Mouse (Mus musculus) ES-Bruce4 (cell line): ENCODE data around the gene Scrt2. TPM values are rescaled to one million over a fixed set of nuclear protein-coding genes. Genes with fewer than 3 reads are reported as not detected.
A peak's percentile ranks its signal among the peaks of the same experiment; 100 is the strongest.

Experiments used
- H3K27ac ChIP-seq: 2 replicates; pipeline ENCODE4 v1.5.1; 2012; ENCODE audit warnings: low read length, inconsistent platforms; ENCODE audit not compliant: insufficient read depth
- H3K27me3 ChIP-seq: 2 replicates; pipeline ENCODE4 v1.6.1; 2012; ENCODE audit warnings: mild to moderate bottlenecking, low read length, inconsistent platforms; ENCODE audit not compliant: control insufficient read depth, poor library complexity, insufficient read depth, severe bottlenecking
- H3K36me3 ChIP-seq: 2 replicates; pipeline ENCODE4 v1.6.1; 2012; ENCODE audit warnings: inconsistent platforms, mild to moderate bottlenecking, low read length, moderate library complexity; ENCODE audit not compliant: control insufficient read depth, poor library complexity, insufficient read depth, severe bottlenecking
- H3K4me1 ChIP-seq: one replicate; pipeline ENCODE4 v1.8.1; 2011; ENCODE audit warnings: low read length; ENCODE audit not compliant: control insufficient read depth, insufficient read depth
- H3K4me3 ChIP-seq: 2 replicates; pipeline ENCODE4 v1.5.1; 2011; ENCODE audit warnings: low read depth, mild to moderate bottlenecking, low read length
- H3K9ac ChIP-seq: 2 replicates; pipeline ENCODE4 v1.6.1; 2012; ENCODE audit warnings: low read depth, mild to moderate bottlenecking, inconsistent platforms; ENCODE audit not compliant: poor library complexity, severe bottlenecking
- H3K9me3 ChIP-seq: replicated peaks from 2 replicates; pipeline ENCODE4 v1.6.1; 2012; ENCODE audit warnings: mild to moderate bottlenecking, low read length, inconsistent platforms; ENCODE audit not compliant: control insufficient read depth, poor library complexity, insufficient read depth, severe bottlenecking
- CTCF ChIP-seq: IDR thresholded peaks from one replicate; pipeline ENCODE4 v1.8.1; 2011; ENCODE audit warnings: low read depth, low read length
- EP300 ChIP-seq: IDR thresholded peaks from 2 replicates; pipeline ENCODE4 v1.6.1; 2011; ENCODE audit warnings: low read depth, low read length; ENCODE audit not compliant: insufficient read depth
- POLR2A ChIP-seq: IDR thresholded peaks from one replicate; pipeline ENCODE4 v1.8.1; 2011; ENCODE audit warnings: low read length; ENCODE audit not compliant: insufficient read depth
- polyA plus RNA-seq: library from polyadenylated mRNA; stranded (reverse); fragments of >200 nt; gene quantifications from 2 replicates; pipeline ENCODE4 v1.2.4, GENCODE M21; 2011; ENCODE audit warnings: low read depth; ENCODE audit not compliant: missing spikeins, insufficient read depth, insufficient read length

Gene Scrt2
- polyA plus RNA-seq, 1 experiment = 0.18 TPM

DNA sequence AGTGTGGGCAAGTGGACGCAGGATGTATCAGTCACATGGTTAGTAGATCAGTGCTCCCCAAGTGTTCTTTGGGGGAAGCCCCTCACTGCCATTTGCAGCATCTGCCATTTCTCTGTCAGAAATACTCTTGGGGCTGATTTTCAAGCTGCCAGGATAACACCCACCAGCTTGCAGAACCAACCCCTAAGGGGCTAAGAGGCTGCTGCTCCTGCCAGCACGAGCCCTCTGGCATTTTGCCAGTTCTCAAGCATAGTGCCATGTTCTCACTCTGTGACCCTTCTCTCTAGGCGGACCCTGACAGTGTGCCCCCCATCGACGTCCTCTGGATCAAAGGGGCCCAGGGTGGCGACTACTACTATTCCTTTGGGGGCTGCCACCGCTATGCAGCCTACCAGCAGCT, 27.4 kb downstream of the Scrt2 start:
- H3K9ac ChIP-seq = no peak overlapping the region
- H3K9me3 ChIP-seq = no peaks in the 10 kb centered on the region
- H3K27ac ChIP-seq = no peak overlapping the region
- peaks cover 9% of the 10 kb centered on the region for H3K36me3 ChIP-seq
- H3K4me3 ChIP-seq = no peak overlapping the region
- no peaks in the 10 kb centered on the region for H3K4me1 ChIP-seq
- TF ChIP-seq CTCF = no peak
- no peak for TF ChIP-seq EP300
- no peak for TF ChIP-seq POLR2A
- H3K27me3 ChIP-seq = no peaks in the 10 kb centered on the region

GRCm38 (mm10) chr2:152109386-152109785, 28.1 kb downstream of the Scrt2 start:
- H3K27me3 ChIP-seq = no peaks in the 10 kb centered on the region
- TF ChIP-seq EP300 = no peak
- no peak for TF ChIP-seq POLR2A
- no peak for TF ChIP-seq CTCF
- H3K4me1 ChIP-seq = no peaks in the 10 kb centered on the region
- no peak overlapping the region for H3K4me3 ChIP-seq
- H3K9me3 ChIP-seq = no peaks in the 10 kb centered on the region
- no peak overlapping the region for H3K9ac ChIP-seq
- peaks cover 9% of the 10 kb centered on the region for H3K36me3 ChIP-seq
- H3K27ac ChIP-seq = no peak overlapping the region

- Histone ChIP-seq H3K9ac (no peak overlapping the region), H3K27me3 (no peaks in the 10 kb centered on the region), H3K36me3 (peaks cover 9% of the 10 kb centered on the region), H3K4me3 (no peak overlapping the region), H3K27ac (no peak overlapping the region), H3K9me3 (no peaks in the 10 kb centered on the region), H3K4me1 (no peaks in the 10 kb centered on the region)
- no peak for TF ChIP-seq POLR2A
- TF ChIP-seq CTCF = no peak
- TF ChIP-seq EP300 = no peak
These were observed 30.0 kb downstream of the Scrt2 start for GRCm38 (mm10) chr2:152111311-152111710.

DNA sequence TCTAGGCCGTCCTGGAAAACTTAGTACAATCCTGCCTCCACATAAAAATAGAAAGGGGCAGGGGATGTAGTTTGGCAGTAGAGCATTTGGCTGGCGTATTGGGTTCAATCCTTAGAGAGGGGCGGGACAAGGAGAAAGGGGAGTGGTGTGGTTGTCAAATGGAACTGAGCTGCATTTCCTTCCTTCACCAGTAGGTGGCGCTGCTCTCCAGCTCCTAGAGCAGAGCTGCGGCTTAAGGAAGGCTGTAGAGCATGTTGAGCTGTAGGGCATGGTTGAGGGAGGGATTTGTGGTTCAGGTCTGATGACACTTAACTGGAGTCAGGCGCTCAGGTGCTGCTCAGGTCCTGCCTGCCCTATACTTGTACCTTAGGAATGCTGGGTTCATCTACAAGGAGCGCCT, 30.6 kb downstream of the Scrt2 start:
- no peaks in the 10 kb centered on the region for H3K27me3 ChIP-seq
- H3K27ac ChIP-seq = no peak overlapping the region
- no peak overlapping the region for H3K9ac ChIP-seq
- H3K4me1 ChIP-seq = no peaks in the 10 kb centered on the region
- peaks cover 9% of the 10 kb centered on the region for H3K36me3 ChIP-seq
- H3K4me3 ChIP-seq = no peak overlapping the region
- H3K9me3 ChIP-seq = no peaks in the 10 kb centered on the region
- no peak for TF ChIP-seq POLR2A
- peak; percentile 57; the same call in 1 of the 2 replicates for TF ChIP-seq EP300
- peak; percentile 100 for TF ChIP-seq CTCF

- no peaks in the 10 kb centered on the region for H3K9me3 ChIP-seq
- H3K9ac ChIP-seq = no peak overlapping the region
- no peak overlapping the region for H3K4me3 ChIP-seq
- H3K27me3 ChIP-seq = no peaks in the 10 kb centered on the region
- no peak overlapping the region for H3K27ac ChIP-seq
- H3K36me3 ChIP-seq = peaks cover 9% of the 10 kb centered on the region
- TF ChIP-seq POLR2A (no peak), CTCF (no peak), EP300 (no peak)
- no peaks in the 10 kb centered on the region for H3K4me1 ChIP-seq
These were observed 31.2 kb downstream of the Scrt2 start for GRCm38 (mm10) chr2:152112490-152112889.

GRCm38 (mm10) chr2:152112970-152113369, 31.6 kb downstream of the Scrt2 start:
- Histone ChIP-seq H3K4me3 (no peak overlapping the region), H3K27me3 (no peaks in the 10 kb centered on the region), H3K36me3 (peaks cover 6% of the 10 kb centered on the region), H3K9ac (no peak overlapping the region), H3K4me1 (no peaks in the 10 kb centered on the region), H3K9me3 (no peaks in the 10 kb centered on the region), H3K27ac (no peak overlapping the region)
- no peak for TF ChIP-seq EP300
- TF ChIP-seq CTCF = no peak
- TF ChIP-seq POLR2A = no peak
